Mouse (Mus musculus): ENCODE measurements at regions not wholly inside any gene's neighbourhood (a gene's known extent, or its start where the extent isn't known, plus 50 kb on each side); places are given as distances from the start of the nearest gene placed in this dataset.

DNA sequence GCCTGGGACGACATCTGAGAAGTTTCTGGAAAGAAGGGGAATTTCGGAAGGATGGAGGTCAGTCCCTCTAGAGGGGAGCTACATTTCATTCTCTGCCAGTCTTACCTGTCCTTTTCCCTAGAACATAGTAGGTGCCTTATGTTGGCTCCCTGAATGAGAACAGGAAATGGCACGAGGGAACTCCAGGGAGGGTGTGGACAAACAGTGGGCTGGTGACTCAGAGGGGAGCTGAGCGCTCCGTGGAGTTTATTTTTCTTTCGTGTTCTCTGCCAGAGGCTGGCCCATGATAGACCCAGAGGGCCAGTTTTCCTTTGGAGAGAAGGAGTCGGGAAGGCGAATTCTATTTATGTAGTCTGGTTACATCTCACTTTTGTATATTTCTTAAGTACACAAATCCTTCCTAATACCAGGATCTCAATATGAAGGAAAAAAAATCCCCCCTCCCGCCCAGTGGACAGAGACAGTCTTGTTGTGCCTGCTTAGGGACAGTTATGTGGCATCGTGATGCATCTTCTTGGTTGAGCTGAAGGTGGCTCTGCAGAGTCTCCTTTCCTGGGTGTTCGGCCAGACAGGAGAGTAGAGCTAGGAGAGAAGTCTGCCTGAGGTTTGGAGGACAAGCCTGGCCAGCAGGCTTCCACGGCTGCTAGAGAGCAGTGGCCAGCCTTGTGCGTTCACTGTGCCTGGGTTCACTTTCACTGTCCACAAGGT is 84.3 kb upstream of the Rbpj start:
- DNase-seq, result no peak

- no peak for DNase-seq
These were observed 81.9 kb upstream of the Rbpj start for GRCm38 (mm10) chr5:53384026-53384425.

DNA sequence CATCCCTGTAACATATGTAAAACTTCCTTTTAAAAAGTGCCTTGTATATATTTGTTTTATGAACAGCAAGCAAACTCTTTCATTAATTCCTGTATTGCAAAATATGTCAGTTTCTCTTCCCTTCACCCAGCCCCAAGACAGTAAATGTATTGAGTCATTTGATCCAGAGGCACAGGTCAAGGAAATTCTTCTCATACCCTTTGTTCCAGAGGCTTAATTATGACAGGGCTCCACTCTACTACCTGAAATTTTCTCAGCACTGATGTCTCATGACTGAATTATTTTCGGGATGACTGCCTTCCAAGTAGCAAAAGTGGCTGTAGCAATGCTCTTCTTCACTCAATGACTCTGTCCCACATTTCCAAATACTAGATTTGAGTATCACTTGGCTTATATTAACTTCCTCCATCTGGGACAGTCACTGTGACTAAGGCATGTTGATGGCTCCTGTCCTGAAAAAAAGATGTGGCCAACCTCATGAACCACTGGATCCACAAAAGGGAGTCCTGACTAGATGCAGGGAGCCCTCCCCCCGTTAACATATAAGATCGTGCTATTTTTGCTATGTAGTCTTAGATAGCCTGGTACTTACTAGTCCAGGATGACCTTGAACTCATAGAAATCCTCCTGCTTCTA is 80.3 kb upstream of the Rbpj start:
- DNase-seq, result no peak

DNA sequence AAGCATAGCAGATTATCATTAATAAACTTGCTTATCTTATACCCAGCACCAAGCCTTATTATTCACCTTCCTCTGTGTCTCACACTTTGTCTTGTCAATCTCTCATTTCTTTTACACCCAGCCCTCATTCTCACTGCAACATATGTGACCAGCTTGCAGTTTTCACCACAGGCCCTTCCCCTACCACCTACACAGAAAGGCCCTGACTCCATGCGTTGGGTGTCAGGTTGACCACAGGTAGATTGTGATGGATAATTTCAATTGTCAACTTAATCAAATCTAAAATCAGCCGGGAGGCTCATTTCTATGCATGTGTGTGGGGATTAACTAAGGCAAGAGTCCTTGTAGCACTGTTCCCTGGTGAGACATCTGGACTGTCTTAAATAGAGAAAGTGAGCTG is 72.4 kb upstream of the Rbpj start:
- no peak for DNase-seq

- DNase-seq, result no peak
These were observed 71.4 kb upstream of the Rbpj start for GRCm38 (mm10) chr5:53394560-53394959.

GRCm38 (mm10) chr5:53398428-53399058 is 67.4 kb upstream of the Rbpj start:
- no peak for DNase-seq

DNA sequence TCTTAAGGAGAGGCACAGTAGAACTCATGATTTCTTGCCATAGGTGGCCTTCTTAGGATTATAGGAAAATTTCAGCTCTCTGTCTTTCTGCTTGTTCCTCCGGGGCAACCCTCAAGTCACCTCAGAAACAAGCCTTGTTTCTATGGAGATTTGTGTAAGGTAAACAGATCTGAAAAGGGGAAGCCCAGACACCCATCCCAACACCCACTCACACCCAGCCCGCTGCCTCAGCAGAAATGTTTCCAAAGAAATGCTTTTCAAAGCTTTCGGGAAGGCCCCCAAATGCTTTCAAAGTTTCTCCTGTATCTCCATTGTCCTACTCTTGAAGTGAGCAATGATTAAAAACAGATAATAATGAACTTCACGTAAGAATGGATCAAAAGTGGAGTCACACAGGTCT is 64.9 kb upstream of the Rbpj start:
- no peak for DNase-seq

GRCm38 (mm10) chr5:53402022-53402421 is 63.9 kb upstream of the Rbpj start:
- DNase-seq, result no peak

GRCm38 (mm10) chr5:53402619-53403151 is 63.3 kb upstream of the Rbpj start:
- DNase-seq, result no peak

- no peak for DNase-seq
These were observed 60.0 kb upstream of the Rbpj start for GRCm38 (mm10) chr5:53405929-53406328.

DNA sequence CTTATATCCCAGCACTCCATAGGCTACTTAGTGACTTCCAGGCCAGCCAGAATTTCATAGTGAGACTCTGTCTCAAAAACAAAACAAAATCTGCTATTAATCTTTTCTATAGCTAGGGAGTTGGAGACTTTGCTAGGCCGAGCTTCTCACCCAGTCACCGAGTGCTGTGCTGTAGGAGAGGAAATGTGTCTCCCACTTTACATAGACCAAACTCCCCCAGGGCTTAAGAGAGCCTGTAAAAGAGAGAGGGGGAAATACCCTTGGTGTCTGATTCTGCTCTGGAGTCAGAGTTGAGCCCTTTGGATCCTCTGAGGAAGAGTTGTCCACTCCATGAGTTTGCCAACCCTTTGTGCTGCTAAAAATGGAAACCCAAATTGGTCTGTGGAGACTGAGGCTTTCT is 58.3 kb upstream of the Rbpj start:
- DNase-seq, result no peak

DNA sequence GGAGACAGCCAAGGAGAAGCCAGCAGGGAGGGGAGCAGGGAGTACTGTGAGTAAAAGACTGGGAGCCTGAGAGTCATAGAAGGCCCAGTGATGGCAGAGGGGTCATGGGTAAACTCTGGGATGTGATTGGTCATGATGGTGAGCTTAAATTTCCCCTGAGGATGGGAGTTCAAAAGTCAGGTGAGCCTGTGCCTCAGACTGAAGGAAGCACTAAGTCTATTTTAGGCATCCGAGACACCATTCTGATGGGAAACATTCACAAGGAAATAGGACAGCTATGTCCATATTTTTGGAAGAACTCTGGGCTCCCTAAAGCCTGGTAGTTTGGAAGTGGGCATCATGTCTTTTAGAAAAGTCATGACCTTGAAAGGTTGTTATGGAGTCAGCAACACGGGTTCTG is 57.7 kb upstream of the Rbpj start:
- DNase-seq, result no peak

- DNase-seq, result no peak
These were observed 56.2 kb upstream of the Rbpj start for GRCm38 (mm10) chr5:53409740-53410139.

DNA sequence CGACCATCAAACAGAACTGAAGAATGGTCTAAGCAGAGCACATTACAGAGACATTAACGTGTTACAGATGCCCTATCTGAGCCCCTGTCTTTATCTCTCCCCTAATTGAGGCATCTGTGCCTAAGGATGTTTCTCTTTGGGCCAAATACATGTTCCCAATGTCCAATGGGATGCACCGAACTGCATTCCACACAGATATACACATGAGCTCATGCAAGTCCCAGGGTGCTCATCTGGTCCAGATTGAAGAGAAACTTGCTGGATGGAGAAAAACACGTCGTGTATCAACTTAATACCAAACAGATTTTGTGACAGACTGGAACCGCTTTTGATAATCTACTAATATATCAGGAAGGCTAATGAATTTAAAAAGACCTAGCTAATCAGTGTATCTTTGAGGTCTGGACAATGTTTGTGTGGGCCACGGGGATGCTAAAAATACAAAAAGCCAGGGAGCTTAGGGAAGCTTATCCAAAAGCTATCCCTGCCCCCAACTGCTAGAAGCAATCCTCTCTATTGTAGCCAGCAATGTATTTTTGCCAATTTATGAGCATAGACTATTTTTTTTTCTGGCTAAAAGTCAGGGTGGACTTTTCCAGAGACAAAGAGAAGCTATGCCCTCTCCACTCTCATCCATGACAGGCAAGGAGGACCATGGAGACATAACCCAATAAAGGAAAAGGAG is 53.4 kb upstream of the Rbpj start:
- no peak for DNase-seq

DNA sequence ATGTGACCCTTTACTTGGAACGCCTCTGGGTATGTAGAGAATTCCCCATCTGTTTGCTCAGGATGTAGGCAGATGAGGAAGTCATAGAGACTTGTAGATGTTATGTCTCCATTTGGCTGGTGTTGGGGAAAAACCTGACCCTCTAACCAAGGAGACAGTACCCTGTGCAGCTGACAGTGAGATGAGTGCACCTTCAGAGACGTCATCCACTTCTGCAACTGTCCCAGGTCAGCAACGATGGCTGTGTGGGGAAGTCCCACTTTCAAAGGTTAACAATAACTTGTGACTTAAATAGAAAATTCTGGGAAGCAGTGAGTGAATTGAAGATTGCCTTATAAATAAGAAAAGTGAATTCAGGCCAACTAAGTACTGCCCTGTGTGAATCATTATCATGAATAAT is 52.3 kb upstream of the Rbpj start:
- no peak for DNase-seq

DNA sequence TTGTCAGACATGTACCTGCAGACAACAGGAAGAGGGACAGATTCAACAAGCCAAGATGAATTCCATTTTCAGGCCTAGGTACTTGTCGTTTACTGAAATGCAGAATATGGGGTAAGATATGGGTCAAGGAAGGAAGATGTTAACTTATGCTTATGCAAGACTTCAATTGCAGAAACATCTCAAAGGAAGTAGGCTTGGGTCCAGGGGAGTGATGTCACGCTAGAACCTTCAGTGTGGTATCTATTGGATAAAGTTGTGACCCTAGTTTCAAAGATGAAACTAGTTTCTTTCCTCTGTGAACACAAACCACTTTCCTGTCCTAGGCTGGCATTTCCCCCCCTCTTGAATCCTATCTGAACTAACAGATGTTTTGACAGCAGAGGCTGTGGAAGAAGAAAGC is 50.5 kb upstream of the Rbpj start:
- DNase-seq, result no peak

Data from gastrocnemius, postnatal 10 days (tissue).